9 mouse cellular contexts compared by ENCODE assay signal in the genomic region with DNA sequence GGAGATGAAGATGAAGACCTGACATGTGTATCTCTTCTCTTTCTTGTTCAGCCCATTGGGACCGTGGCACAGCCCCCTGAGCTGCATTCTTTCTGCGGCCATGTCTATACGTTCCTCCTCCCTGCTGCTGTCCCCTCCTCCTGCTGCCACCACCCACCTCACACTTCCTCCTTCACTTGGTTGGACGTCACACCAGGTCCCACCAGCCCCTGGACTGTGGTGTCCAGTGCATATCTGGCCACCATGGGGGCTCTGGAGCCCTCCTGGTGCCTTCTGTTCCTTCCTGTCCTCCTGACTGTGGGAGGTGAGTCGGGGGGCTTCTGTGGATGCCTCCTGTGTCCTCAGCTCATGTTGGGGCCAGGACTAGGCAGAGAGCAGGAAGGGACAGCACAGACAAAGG. TPM values are rescaled to one million over a fixed set of nuclear protein-coding genes. Genes with fewer than 3 reads are reported as not detected.
DNase-seq lines count a peak whose midpoint lies in the region; ATAC-seq lines count a peak whose summit lies in the region.
"Had no signal": no experiment of that assay in that cellular context is flagged by ENCODE, and none has a peak within 500 bp of the region (broad histone marks: within the 10 kb centered on the region; RNA-seq: fewer than 3 reads in every experiment).

TSS of gene Tyrobp (plus strand) at position 165 of the 400 bp plus-strand sequence.

- H3K4me2 ChIP-seq in limb, embryonic 11.5 days (ENCODE audit: low read depth, severe bottlenecking), result no peak within 1 kb of the TSS
- H3K4me2 ChIP-seq in embryonic facial prominence, embryonic 13.5 days, result no peak within 1 kb of the TSS
- H3K4me2 ChIP-seq in hindbrain, embryonic 14.5 days (replicated peaks), result no peak within 1 kb of the TSS
- peak within 1 kb of the TSS; percentile 15; the same call in 1 of the 2 replicates for H3K4me2 ChIP-seq in liver, embryonic 15.5 days

- no peaks in the 10 kb centered on the region for H3K27me3 ChIP-seq in limb, embryonic 11.5 days (ENCODE audit: control insufficient read depth, insufficient read depth, low read length)
- H3K27me3 ChIP-seq in limb, embryonic 10.5 days (ENCODE audit: low read depth, poor library complexity, severe bottlenecking), result no peaks in the 10 kb centered on the region
- 0 out of 2 replicates have a peak, but pooled peaks cover 6% of the 10 kb centered on the region for H3K27me3 ChIP-seq in embryonic facial prominence, embryonic 13.5 days
- H3K27me3 ChIP-seq in hindbrain, embryonic 14.5 days (ENCODE audit: control insufficient read depth, insufficient read depth, low read length), result no peaks in the 10 kb centered on the region
- H3K27me3 ChIP-seq in liver, embryonic 15.5 days, result no peaks in the 10 kb centered on the region

- no peak within 1 kb of the TSS for H3K4me3 ChIP-seq in limb, embryonic 11.5 days (ENCODE audit: low read depth, low read length)
- H3K4me3 ChIP-seq in limb, embryonic 10.5 days, result no peak within 1 kb of the TSS
- no peak within 1 kb of the TSS for H3K4me3 ChIP-seq in embryonic facial prominence, embryonic 13.5 days
- no peak within 1 kb of the TSS for H3K4me3 ChIP-seq in hindbrain, embryonic 14.5 days (replicated peaks; ENCODE audit: low read length)
- H3K4me3 ChIP-seq in liver, embryonic 15.5 days (replicated peaks), result peak within 1 kb of the TSS; percentile 38
- H3K4me3 ChIP-seq: myocyte had no signal

- no peak for DNase-seq in limb, embryonic 11.5 days (ENCODE audit: low spot score)
- DNase-seq in limb, embryonic 10.5 days (ENCODE audit: low spot score), result no peak
- DNase-seq in hindbrain, embryonic 14.5 days (ENCODE audit: low spot score), result no peak
- DNase-seq in kidney, postnatal 4 days, result no peak

- H3K36me3 ChIP-seq in limb, embryonic 11.5 days (ENCODE audit: control insufficient read depth, insufficient read depth, low read length), result no peaks in the 10 kb centered on the region
- no peaks in the 10 kb centered on the region for H3K36me3 ChIP-seq in limb, embryonic 10.5 days
- H3K36me3 ChIP-seq in embryonic facial prominence, embryonic 13.5 days, result no peaks in the 10 kb centered on the region
- no peaks in the 10 kb centered on the region for H3K36me3 ChIP-seq in hindbrain, embryonic 14.5 days (replicated peaks; ENCODE audit: control insufficient read depth, insufficient read depth)
- H3K36me3 ChIP-seq in liver, embryonic 15.5 days (replicated peaks), result no peaks in the 10 kb centered on the region

- H3K4me1 ChIP-seq in limb, embryonic 11.5 days (ENCODE audit: control insufficient read depth, insufficient read depth, low read length), result no peaks in the 10 kb centered on the region
- no peaks in the 10 kb centered on the region for H3K4me1 ChIP-seq in limb, embryonic 10.5 days
- H3K4me1 ChIP-seq in embryonic facial prominence, embryonic 13.5 days, result no peaks in the 10 kb centered on the region
- H3K4me1 ChIP-seq in hindbrain, embryonic 14.5 days (replicated peaks; ENCODE audit: control insufficient read depth, insufficient read depth, low read length), result no peaks in the 10 kb centered on the region
- H3K4me1 ChIP-seq in liver, embryonic 15.5 days (replicated peaks), result peaks cover 10% of the 10 kb centered on the region; the same call in 1 of the 2 replicates

- WGBS in limb, embryonic 11.5 days, result 76% methylated on average over 5 of the region's 5 CpGs
- WGBS in limb, embryonic 10.5 days, result 81% methylated on average over 5 of the region's 5 CpGs
- 68% methylated on average over 5 of the region's 5 CpGs for WGBS in embryonic facial prominence, embryonic 13.5 days
- WGBS in hindbrain, embryonic 14.5 days, result 76% methylated on average over 5 of the region's 5 CpGs
- 12% methylated on average over 5 of the region's 5 CpGs for WGBS in liver, embryonic 15.5 days (ENCODE audit: insufficient replicate concordance)

- no peak for ATAC-seq in limb, embryonic 11.5 days (ENCODE audit: insufficient number of reproducible peaks, low FRiP score, low TSS enrichment, low read depth)
- no peak for ATAC-seq in embryonic facial prominence, embryonic 13.5 days (ENCODE audit: insufficient number of reproducible peaks, insufficient read depth, low FRiP score, low TSS enrichment, low read depth)
- ATAC-seq in hindbrain, embryonic 14.5 days (ENCODE audit: low FRiP score), result no peak
- peak; percentile 32; the same call in 1 of the 2 replicates for ATAC-seq in liver, embryonic 15.5 days (ENCODE audit: insufficient read depth)
- peak; percentile 73 for ATAC-seq in neutrophil, adult 5-6 weeks (ENCODE audit: extremely low read depth, insufficient number of reproducible peaks, low FRiP score, poor library complexity, severe bottlenecking)
- no peak for ATAC-seq in inflammation-experienced regulatory T-cells, adult 6 months

- H3K27ac ChIP-seq in limb, embryonic 11.5 days (replicated peaks; ENCODE audit: low read depth, low read length), result no peak within 1 kb of the TSS
- no peak within 1 kb of the TSS for H3K27ac ChIP-seq in limb, embryonic 10.5 days
- H3K27ac ChIP-seq in embryonic facial prominence, embryonic 13.5 days, result no peak within 1 kb of the TSS
- H3K27ac ChIP-seq in hindbrain, embryonic 14.5 days, result no peak within 1 kb of the TSS
- peak within 1 kb of the TSS; percentile 73 for H3K27ac ChIP-seq in liver, embryonic 15.5 days (replicated peaks)

- H3K9ac ChIP-seq in limb, embryonic 11.5 days (ENCODE audit: low read length), result no peak within 1 kb of the TSS
- no peak within 1 kb of the TSS for H3K9ac ChIP-seq in embryonic facial prominence, embryonic 13.5 days
- H3K9ac ChIP-seq in hindbrain, embryonic 14.5 days, result no peak within 1 kb of the TSS
- no peak within 1 kb of the TSS for H3K9ac ChIP-seq in liver, embryonic 15.5 days

- H3K9me3 ChIP-seq in limb, embryonic 11.5 days (ENCODE audit: control insufficient read depth, low read length), result no peaks in the 10 kb centered on the region
- H3K9me3 ChIP-seq in limb, embryonic 10.5 days (replicated peaks), result no peaks in the 10 kb centered on the region
- H3K9me3 ChIP-seq in embryonic facial prominence, embryonic 13.5 days, result 0 out of 2 replicates have a peak, but pooled peaks cover 2% of the 10 kb centered on the region
- H3K9me3 ChIP-seq in hindbrain, embryonic 14.5 days (ENCODE audit: control insufficient read depth, low read length), result no peaks in the 10 kb centered on the region
- H3K9me3 ChIP-seq in liver, embryonic 15.5 days (replicated peaks), result no peaks in the 10 kb centered on the region

RNA-seq across cellular contexts. Expression of gene Tyrobp, which starts in this region (rescaled TPM):
- 8.4 and 12.6 TPM in 2 replicates for polyA plus RNA-seq in limb, embryonic 11.5 days (2014; fragmentation: Nextera tagmentation; extraction: Ambion mirVana)
- polyA plus RNA-seq in limb, embryonic 10.5 days (2016; fragmentation: Nextera tagmentation; extraction: Ambion mirVana), result 7.6 and 8.6 TPM in 2 replicates
- polyA plus RNA-seq in embryonic facial prominence, embryonic 13.5 days (2015; fragmentation: Nextera tagmentation; extraction: Ambion mirVana), result 38.9 and 40.9 TPM in 2 replicates
- polyA plus RNA-seq in hindbrain, embryonic 14.5 days (2014; fragmentation: Nextera tagmentation; extraction: Ambion mirVana), result 27.2 and 35.6 TPM in 2 replicates
- polyA plus RNA-seq in liver, embryonic 15.5 days (2015; fragmentation: Nextera tagmentation; extraction: Ambion mirVana), result 146 and 160 TPM in 2 replicates
- 1,375 and 1,494 TPM in 2 replicates for total RNA-seq in neutrophil, adult 5-6 weeks (2017)
- 10 to 100 TPM in 1 of 3 experiments, 1 to 10 TPM in 1, under 1 TPM in 1; 0.79 to 15.0 (median 2.2) TPM for polyA plus RNA-seq in inflammation-experienced regulatory T-cells, adult 6 months (2017; shearing (Covaris generic))
- polyA plus RNA-seq: myocyte had no signal

Comparison
In these comparisons a context has a peak if more than half of its experiments do, and no peak if none do; other contexts are left out.
1. ATAC-seq: peak in liver, embryonic 15.5 days (single experiment) and neutrophil, adult 5-6 weeks (single experiment); none in limb, embryonic 11.5 days (single experiment), embryonic facial prominence, embryonic 13.5 days (single experiment), hindbrain, embryonic 14.5 days (single experiment) and inflammation-experienced regulatory T-cells, adult 6 months (single experiment).